Mouse (Mus musculus) kidney, adult 2 months (tissue): ENCODE measurements around the gene Frmd4a. TPM values are rescaled to one million over a fixed set of nuclear protein-coding genes. Genes with fewer than 3 reads are reported as not detected.

Source experiments
- DNase-seq: peaks from one replicate; pipeline ENCODE4 v3.0.0; 2021
- H3K27ac ChIP-seq: fragments of 200-500 bp; 2 replicates; pipeline ENCODE4 v1.5.1; 2012; ENCODE audit warnings: low read depth, low read length, control low read depth, inconsistent platforms; ENCODE audit not compliant: insufficient read depth
- H3K27me3 ChIP-seq: fragments of 200-500 bp; replicated peaks from 2 replicates; pipeline ENCODE4 v1.6.1; 2012; ENCODE audit warnings: mild to moderate bottlenecking, moderate library complexity, low read length, inconsistent platforms; ENCODE audit not compliant: control insufficient read depth, insufficient read depth
- H3K36me3 ChIP-seq: fragments of 200-500 bp; 2 replicates; pipeline ENCODE4 v1.6.1; 2012; ENCODE audit warnings: mild to moderate bottlenecking, moderate library complexity, low read length, inconsistent platforms; ENCODE audit not compliant: control insufficient read depth, insufficient read depth
- H3K4me1 ChIP-seq: fragments of 200-500 bp; 2 replicates; pipeline ENCODE4 v1.6.1; 2011; ENCODE audit warnings: low read length; ENCODE audit not compliant: control insufficient read depth, insufficient read depth
- H3K4me3 ChIP-seq: fragments of 200-500 bp; 2 replicates; pipeline ENCODE4 v1.5.1; 2011; ENCODE audit warnings: mild to moderate bottlenecking, low read depth, low read length, control low read depth; ENCODE audit not compliant: insufficient read depth
- CTCF ChIP-seq: fragments of 200-500 bp; conservative IDR thresholded peaks from 2 replicates; pipeline ENCODE4 v1.5.1; 2011; ENCODE audit warnings: low read depth, mild to moderate bottlenecking, control low read depth, low read length, moderate library complexity, mixed read lengths; ENCODE audit not compliant: insufficient read depth, insufficient read length
- POLR2A ChIP-seq: fragments of 200-500 bp; IDR thresholded peaks from one replicate; pipeline ENCODE4 v1.6.1; 2011; ENCODE audit warnings: low read depth, low read length, control low read depth
- WGBS: fragments of 180-500 bp; shearing (Covaris S2); methylation state at CpG from one replicate; pipeline ENCODE4 v1.1.7; 2018; 5-methylcytosine and 5-hydroxymethylcytosine counted together
- polyA plus RNA-seq: library from polyadenylated mRNA; depleted of rRNA; stranded (reverse); fragments of >200 nt; gene quantifications from 2 replicates; pipeline ENCODE4 v1.2.3, GENCODE M21; 2012

Frmd4a gene
- polyA plus RNA-seq, 1 experiment: 5.8 TPM

DNA sequence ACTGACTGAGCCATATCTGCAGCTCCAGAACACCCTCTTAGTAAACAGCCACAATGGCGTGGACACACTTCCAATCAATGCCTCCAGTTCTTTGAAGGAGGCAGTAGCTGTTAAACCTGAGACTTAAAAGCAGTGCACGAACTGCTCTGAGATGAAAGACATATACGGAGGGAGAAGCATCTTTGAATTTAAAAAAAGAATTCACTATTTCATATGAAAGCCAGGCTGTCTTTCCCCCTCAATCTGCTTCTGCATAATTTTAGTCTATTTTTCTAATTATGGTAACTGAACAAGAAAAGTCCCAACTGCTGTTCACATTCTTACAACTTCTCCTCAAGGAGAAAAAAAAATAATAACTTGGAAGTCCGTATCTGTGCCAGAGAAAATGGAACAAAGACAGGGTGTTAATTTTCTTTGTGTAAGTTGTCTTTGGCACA is 18.7 kb downstream of the Frmd4a start:
- Histone ChIP-seq H3K4me1 (no peaks in the 10 kb centered on the region), H3K27me3 (no peaks in the 10 kb centered on the region), H3K27ac (no peak overlapping the region), H3K36me3 (no peaks in the 10 kb centered on the region), H3K4me3 (no peak overlapping the region)
- TF ChIP-seq POLR2A: no peak
- no peak for TF ChIP-seq CTCF
- no peak for DNase-seq
- 68% methylated on average over 4 of the region's 4 CpGs for WGBS

DNA sequence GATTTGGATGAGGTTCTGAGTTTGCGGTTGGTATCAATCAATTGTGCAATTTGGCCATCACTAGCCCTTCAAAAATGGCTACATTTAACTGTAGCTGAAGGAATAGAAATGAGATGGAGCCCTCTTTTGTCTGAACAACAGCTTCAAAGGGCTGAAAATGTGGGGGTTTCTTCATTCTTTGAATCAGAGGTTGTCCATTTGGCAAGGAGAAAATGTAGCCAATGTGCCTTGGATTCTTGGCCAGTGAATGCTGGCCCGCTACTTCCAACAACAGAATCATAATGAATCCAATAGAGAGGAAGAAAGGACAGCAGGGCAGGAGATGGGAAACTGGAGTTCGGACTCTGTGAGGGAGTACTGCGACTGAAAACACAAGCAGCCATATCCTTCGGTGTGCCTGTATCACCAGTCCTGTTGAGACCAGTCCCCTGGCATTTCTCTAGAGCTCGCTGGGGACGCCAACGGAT is 19.2 kb downstream of the Frmd4a start:
- Histone ChIP-seq H3K4me1 (no peaks in the 10 kb centered on the region), H3K27me3 (no peaks in the 10 kb centered on the region), H3K36me3 (no peaks in the 10 kb centered on the region), H3K4me3 (no peak overlapping the region), H3K27ac (no peak overlapping the region)
- WGBS: 95% methylated on average over 8 of the region's 8 CpGs
- TF ChIP-seq CTCF (no peak), POLR2A (no peak)
- DNase-seq: no peak

DNA sequence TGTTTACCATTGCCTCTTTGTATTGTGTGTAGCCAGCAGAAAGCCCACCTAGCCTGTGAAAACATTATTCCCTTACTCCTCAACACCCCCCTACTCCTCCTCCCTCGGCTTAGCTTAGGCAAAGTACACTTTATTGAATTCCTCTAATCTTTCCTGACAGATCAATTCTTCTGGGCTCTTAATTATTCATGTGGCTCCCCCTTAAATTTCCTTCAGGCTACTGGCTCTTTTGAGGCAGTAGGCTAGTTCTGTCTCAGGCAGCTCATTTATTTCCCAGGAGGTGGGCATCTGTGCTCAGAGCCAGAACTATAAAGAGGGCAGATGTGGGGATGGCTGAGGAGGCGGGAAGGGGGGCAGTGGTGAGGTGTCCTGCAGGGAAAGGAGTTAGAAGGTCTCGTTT is 24.5 kb downstream of the Frmd4a start:
- H3K27me3 ChIP-seq: no peaks in the 10 kb centered on the region
- H3K4me1 ChIP-seq: no peaks in the 10 kb centered on the region
- WGBS: 53% methylated on average over 3 of the region's 3 CpGs
- no peak overlapping the region for H3K4me3 ChIP-seq
- no peak overlapping the region for H3K27ac ChIP-seq
- no peaks in the 10 kb centered on the region for H3K36me3 ChIP-seq
- no peak for DNase-seq
- TF ChIP-seq CTCF (no peak), POLR2A (no peak)

DNA sequence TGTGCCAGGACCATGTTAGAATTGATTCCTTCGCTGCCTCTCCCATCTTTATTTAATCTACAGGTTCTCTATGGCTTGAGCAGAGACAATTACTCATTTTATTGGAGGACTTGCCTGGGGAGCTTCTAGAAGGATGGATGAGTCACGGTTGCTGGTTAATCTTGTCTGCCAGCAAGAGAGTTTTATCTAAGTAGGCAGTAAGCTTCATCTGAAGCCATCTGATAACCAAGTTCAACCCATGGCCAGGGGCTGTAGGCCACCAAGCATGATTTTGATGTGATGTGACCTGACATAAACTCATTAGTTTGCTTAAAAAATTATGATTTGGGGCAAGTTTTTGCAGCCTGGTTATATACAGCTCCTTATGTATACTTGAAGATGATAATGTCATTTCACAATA is 38.0 kb downstream of the Frmd4a start:
- H3K4me1 ChIP-seq: no peaks in the 10 kb centered on the region
- H3K27ac ChIP-seq: no peak overlapping the region
- no peak overlapping the region for H3K4me3 ChIP-seq
- no peaks in the 10 kb centered on the region for H3K36me3 ChIP-seq
- TF ChIP-seq CTCF (no peak), POLR2A (no peak)
- no peak for DNase-seq
- H3K27me3 ChIP-seq: no peaks in the 10 kb centered on the region
- WGBS: 83% methylated on average over 2 of the region's 2 CpGs

DNA sequence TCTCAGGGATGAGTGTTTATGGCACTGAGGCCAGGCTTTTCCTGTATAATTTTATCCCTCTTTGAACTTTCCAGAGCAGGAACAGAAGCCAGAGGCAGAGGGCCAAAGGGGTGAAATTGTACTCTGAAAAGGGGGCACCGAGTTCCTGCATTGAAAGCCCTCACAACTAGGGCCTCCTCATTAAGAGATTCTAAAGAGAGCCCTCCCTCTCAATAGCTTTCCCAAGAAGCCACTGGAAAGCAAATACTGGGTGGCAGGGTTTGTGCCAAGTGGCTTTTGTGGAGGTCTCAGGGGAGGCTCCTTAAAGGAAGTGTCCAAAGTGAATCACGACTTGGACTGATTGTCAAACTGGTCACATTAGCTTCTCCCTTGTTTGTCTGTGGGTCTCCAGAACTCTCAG is 43.2 kb downstream of the Frmd4a start:
- H3K4me3 ChIP-seq: no peak overlapping the region
- H3K27ac ChIP-seq: no peak overlapping the region
- TF ChIP-seq CTCF (no peak), POLR2A (no peak)
- H3K27me3 ChIP-seq: no peaks in the 10 kb centered on the region
- WGBS: 42% methylated on average over 2 of the region's 2 CpGs
- H3K4me1 ChIP-seq: no peaks in the 10 kb centered on the region
- no peaks in the 10 kb centered on the region for H3K36me3 ChIP-seq
- no peak for DNase-seq

DNA sequence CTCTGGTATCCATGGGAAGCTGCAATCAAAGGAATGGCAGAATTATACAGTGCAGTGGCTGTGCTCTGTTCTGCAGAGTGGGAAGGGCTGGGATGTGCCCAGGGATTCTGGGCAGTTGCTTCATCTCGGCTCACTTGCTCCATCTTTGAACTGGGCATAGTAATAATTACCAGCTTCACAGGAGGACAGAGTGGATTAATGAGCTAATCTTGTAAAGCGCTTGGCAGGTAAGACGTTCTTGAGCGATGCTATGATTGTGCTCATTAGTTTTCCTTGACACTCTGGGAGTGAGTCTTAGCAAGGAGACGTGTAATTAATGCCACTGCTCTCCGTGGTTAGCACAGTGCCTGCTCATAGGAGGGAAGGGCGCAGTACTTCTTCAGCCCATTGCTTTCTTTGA is 54.3 kb downstream of the Frmd4a start:
- 45% methylated on average over 7 of the region's 7 CpGs for WGBS
- Histone ChIP-seq H3K4me1 (no peaks in the 10 kb centered on the region; the same call in 1 of the 2 replicates), H3K27ac (no peak overlapping the region), H3K27me3 (no peaks in the 10 kb centered on the region; the same call in 1 of the 2 replicates), H3K36me3 (no peaks in the 10 kb centered on the region), H3K4me3 (no peak overlapping the region)
- DNase-seq: peak; percentile 1
- TF ChIP-seq CTCF (no peak), POLR2A (no peak)

DNA sequence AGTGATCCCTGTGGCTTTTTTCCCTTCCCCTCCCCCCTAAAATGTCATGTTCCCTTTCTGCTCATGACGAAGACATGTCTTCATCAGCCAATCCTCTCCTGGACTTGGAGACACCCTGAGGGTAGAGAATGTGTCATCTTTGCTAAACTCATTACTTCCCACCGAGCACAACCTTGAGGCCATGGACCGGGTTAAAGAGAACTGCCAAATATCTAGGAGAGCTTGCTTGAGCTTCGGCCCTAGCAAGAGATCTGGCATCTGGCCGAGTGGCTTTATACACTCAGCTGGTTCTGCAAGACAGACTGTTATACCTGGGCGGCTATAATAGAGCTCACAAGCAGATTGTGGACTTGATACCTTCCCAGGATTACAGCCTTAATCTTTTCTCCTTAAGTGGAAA is 66.4 kb downstream of the Frmd4a start:
- Histone ChIP-seq H3K36me3 (no peaks in the 10 kb centered on the region), H3K4me3 (no peak overlapping the region), H3K4me1 (0 out of 2 replicates have a peak, but pooled peaks cover 2% of the 10 kb centered on the region), H3K27me3 (no peaks in the 10 kb centered on the region), H3K27ac (no peak overlapping the region)
- peak; percentile 46 for DNase-seq
- no peak for TF ChIP-seq POLR2A
- no peak for TF ChIP-seq CTCF
- WGBS: 52% methylated on average over 6 of the region's 6 CpGs
